Mouse (Mus musculus): ENCODE measurements at regions not wholly inside any gene's neighbourhood (a gene's known extent, or its start where the extent isn't known, plus 50 kb on each side); places are given as distances from the start of the nearest gene placed in this dataset.

GRCm38 (mm10) chr1:61414772-61415171, 223.9 kb upstream of the Pard3b start:
- DNase-seq (ENCODE audit: low spot score in 2 of 2): no peak

- no peak for DNase-seq (ENCODE audit: low spot score in 2 of 2)
These were observed 223.0 kb upstream of the Pard3b start for GRCm38 (mm10) chr1:61415426-61416195.

GRCm38 (mm10) chr1:61418396-61418795, 220.2 kb upstream of the Pard3b start:
- DNase-seq (ENCODE audit: low spot score in 2 of 2): no peak

- no peak for DNase-seq (ENCODE audit: low spot score in 2 of 2)
These were observed 218.8 kb upstream of the Pard3b start for GRCm38 (mm10) chr1:61419839-61420238.

- DNase-seq (ENCODE audit: low spot score in 2 of 2): no peak
These were observed 215.4 kb upstream of the Pard3b start for GRCm38 (mm10) chr1:61423253-61423652.

- no peak for DNase-seq (ENCODE audit: low spot score in 2 of 2)
These were observed 209.7 kb upstream of the Pard3b start for GRCm38 (mm10) chr1:61428706-61429501.

- DNase-seq (ENCODE audit: low spot score in 2 of 2): no peak
These were observed 201.0 kb upstream of the Pard3b start for GRCm38 (mm10) chr1:61437603-61438002.

GRCm38 (mm10) chr1:61461435-61461834, 177.2 kb upstream of the Pard3b start:
- DNase-seq (ENCODE audit: low spot score in 2 of 2): no peak

- no peak for DNase-seq (ENCODE audit: low spot score in 2 of 2)
These were observed 167.9 kb upstream of the Pard3b start for GRCm38 (mm10) chr1:61470617-61471214.

GRCm38 (mm10) chr1:61471779-61472578, 166.6 kb upstream of the Pard3b start:
- no peak for DNase-seq (ENCODE audit: low spot score in 2 of 2)

- no peak for DNase-seq (ENCODE audit: low spot score in 2 of 2)
These were observed 165.9 kb upstream of the Pard3b start for GRCm38 (mm10) chr1:61472579-61473242.

GRCm38 (mm10) chr1:61485459-61485858, 153.2 kb upstream of the Pard3b start:
- DNase-seq (ENCODE audit: low spot score in 2 of 2): no peak

- DNase-seq (ENCODE audit: low spot score in 2 of 2): no peak
These were observed 113.7 kb upstream of the Pard3b start for GRCm38 (mm10) chr1:61524886-61525285.

- no peak for DNase-seq (ENCODE audit: low spot score in 2 of 2)
These were observed 112.7 kb upstream of the Pard3b start for GRCm38 (mm10) chr1:61525881-61526280.

GRCm38 (mm10) chr1:61528757-61529156, 109.9 kb upstream of the Pard3b start:
- no peak for DNase-seq (ENCODE audit: low spot score in 2 of 2)

GRCm38 (mm10) chr1:61530166-61530565, 108.5 kb upstream of the Pard3b start:
- DNase-seq (ENCODE audit: low spot score in 2 of 2): no peak

GRCm38 (mm10) chr1:61531487-61531886, 107.1 kb upstream of the Pard3b start:
- no peak for DNase-seq (ENCODE audit: low spot score in 2 of 2)

- no peak for DNase-seq (ENCODE audit: low spot score in 2 of 2)
These were observed 98.5 kb upstream of the Pard3b start for GRCm38 (mm10) chr1:61540081-61540480.

GRCm38 (mm10) chr1:61541166-61541565, 97.5 kb upstream of the Pard3b start:
- no peak for DNase-seq (ENCODE audit: low spot score in 2 of 2)

GRCm38 (mm10) chr1:61552577-61553517, 85.8 kb upstream of the Pard3b start:
- DNase-seq (ENCODE audit: low spot score in 2 of 2): no peak

Measured in gastrocnemius, adult 8-10 months (tissue).